Mouse (Mus musculus): ENCODE data around the gene Pkd2. TPM values are rescaled to one million over a fixed set of nuclear protein-coding genes. Genes with fewer than 3 reads are reported as not detected.
"Not testable (repeated sequence)": the region's sequence is repeated elsewhere in the genome, so short reads cannot be mapped to it uniquely, and the experiment has no call there.

Gene Pkd2
- polyA plus RNA-seq, 1 experiment from 2014 or later: 7.8 TPM

GRCm38 (mm10) chr5:104434835-104435301 is 24.4 kb upstream of the Pkd2 start, which contains the start of gene Spp1:
TSS of gene Spp1 (plus strand) at chr5:104435118.
- WGBS: 65% methylated on average over 7 of the region's 7 CpGs
- no peak for ATAC-seq
- Histone ChIP-seq H3K4me2 (ENCODE audit: low read length) (no peak within 1 kb of the TSS), H3K4me1 (replicated peaks; ENCODE audit: control insufficient read depth, insufficient read depth, low read length) (no peaks in the 10 kb centered on the region; the same call in 1 of the 2 replicates), H3K9ac (replicated peaks; ENCODE audit: low read depth, low read length) (no peak within 1 kb of the TSS), H3K27me3 (replicated peaks; ENCODE audit: control insufficient read depth, insufficient read depth, low read length) (no peaks in the 10 kb centered on the region), H3K4me3 (replicated peaks; ENCODE audit: low read length) (no peak within 1 kb of the TSS), H3K27ac (ENCODE audit: low read length) (no peak within 1 kb of the TSS), H3K9me3 (ENCODE audit: control insufficient read depth, low read length) (no peaks in the 10 kb centered on the region), H3K36me3 (ENCODE audit: control insufficient read depth, insufficient read depth) (no peaks in the 10 kb centered on the region)

GRCm38 (mm10) chr5:104436406-104437076 is 22.7 kb upstream of the Pkd2 start:
- Histone ChIP-seq H3K27ac (ENCODE audit: low read length) (no peak overlapping the region), H3K27me3 (replicated peaks; ENCODE audit: control insufficient read depth, insufficient read depth, low read length) (no peaks in the 10 kb centered on the region), H3K4me2 (ENCODE audit: low read length) (no peak overlapping the region), H3K36me3 (ENCODE audit: control insufficient read depth, insufficient read depth) (no peaks in the 10 kb centered on the region), H3K9ac (replicated peaks; ENCODE audit: low read depth, low read length) (no peak overlapping the region), H3K9me3 (ENCODE audit: control insufficient read depth, low read length) (no peaks in the 10 kb centered on the region), H3K4me1 (replicated peaks; ENCODE audit: control insufficient read depth, insufficient read depth, low read length) (no peaks in the 10 kb centered on the region; the same call in 1 of the 2 replicates), H3K4me3 (replicated peaks; ENCODE audit: low read length) (no peak overlapping the region)
- 87% methylated on average over 7 of the region's 7 CpGs for WGBS
- no peak for ATAC-seq

GRCm38 (mm10) chr5:104442396-104442795 is 16.9 kb upstream of the Pkd2 start:
- Histone ChIP-seq H3K9me3 (ENCODE audit: control insufficient read depth, low read length) (no peaks in the 10 kb centered on the region), H3K4me1 (replicated peaks; ENCODE audit: control insufficient read depth, insufficient read depth, low read length) (peaks cover 3% of the 10 kb centered on the region; the same call in 1 of the 2 replicates), H3K4me3 (replicated peaks; ENCODE audit: low read length) (no peak overlapping the region), H3K27ac (ENCODE audit: low read length) (no peak overlapping the region), H3K4me2 (ENCODE audit: low read length) (no peak overlapping the region), H3K27me3 (replicated peaks; ENCODE audit: control insufficient read depth, insufficient read depth, low read length) (no peaks in the 10 kb centered on the region), H3K36me3 (ENCODE audit: control insufficient read depth, insufficient read depth) (no peaks in the 10 kb centered on the region), H3K9ac (replicated peaks; ENCODE audit: low read depth, low read length) (no peak overlapping the region)
- ATAC-seq: no peak
- 44% methylated on average over 6 of the region's 6 CpGs for WGBS

GRCm38 (mm10) chr5:104442850-104443249 is 16.4 kb upstream of the Pkd2 start:
- H3K4me1 ChIP-seq (replicated peaks; ENCODE audit: control insufficient read depth, insufficient read depth, low read length): peaks cover 3% of the 10 kb centered on the region; the same call in 1 of the 2 replicates
- no peak overlapping the region for H3K4me2 ChIP-seq (ENCODE audit: low read length)
- no peaks in the 10 kb centered on the region for H3K27me3 ChIP-seq (replicated peaks; ENCODE audit: control insufficient read depth, insufficient read depth, low read length)
- H3K9me3 ChIP-seq (ENCODE audit: control insufficient read depth, low read length): no peaks in the 10 kb centered on the region
- H3K36me3 ChIP-seq (ENCODE audit: control insufficient read depth, insufficient read depth): no peaks in the 10 kb centered on the region
- no peak for ATAC-seq
- no peak overlapping the region for H3K4me3 ChIP-seq (replicated peaks; ENCODE audit: low read length)
- no peak overlapping the region for H3K27ac ChIP-seq (ENCODE audit: low read length)
- H3K9ac ChIP-seq (replicated peaks; ENCODE audit: low read depth, low read length): no peak overlapping the region
- 39% methylated on average over 1 of the region's 1 CpGs for WGBS

- ATAC-seq: peak; percentile 80
- peaks cover 7% of the 10 kb centered on the region for H3K4me1 ChIP-seq (replicated peaks; ENCODE audit: control insufficient read depth, insufficient read depth, low read length)
- no peak overlapping the region for H3K4me3 ChIP-seq (replicated peaks; ENCODE audit: low read length)
- no peak overlapping the region for H3K27ac ChIP-seq (ENCODE audit: low read length)
- no peaks in the 10 kb centered on the region for H3K27me3 ChIP-seq (replicated peaks; ENCODE audit: control insufficient read depth, insufficient read depth, low read length)
- H3K4me2 ChIP-seq (ENCODE audit: low read length): no peak overlapping the region
- 5% methylated on average over 3 of the region's 3 CpGs for WGBS
- no peaks in the 10 kb centered on the region for H3K36me3 ChIP-seq (ENCODE audit: control insufficient read depth, insufficient read depth)
- H3K9me3 ChIP-seq (ENCODE audit: control insufficient read depth, low read length): no peaks in the 10 kb centered on the region
- H3K9ac ChIP-seq (replicated peaks; ENCODE audit: low read depth, low read length): no peak overlapping the region
Observed at GRCm38 (mm10) chr5:104446156-104446555, 13.1 kb upstream of the Pkd2 start.

- not testable (repeated sequence) for H3K36me3 ChIP-seq (ENCODE audit: control insufficient read depth, insufficient read depth); ATAC-seq; H3K27ac ChIP-seq (ENCODE audit: low read length); H3K4me2 ChIP-seq (ENCODE audit: low read length); H3K9ac ChIP-seq (replicated peaks; ENCODE audit: low read depth, low read length); H3K4me3 ChIP-seq (replicated peaks; ENCODE audit: low read length); H3K9me3 ChIP-seq (ENCODE audit: control insufficient read depth, low read length); H3K4me1 ChIP-seq (replicated peaks; ENCODE audit: control insufficient read depth, insufficient read depth, low read length); H3K27me3 ChIP-seq (replicated peaks; ENCODE audit: control insufficient read depth, insufficient read depth, low read length)
- 25% methylated on average over 6 of the region's 6 CpGs for WGBS
Observed at GRCm38 (mm10) chr5:104448346-104448745, 10.9 kb upstream of the Pkd2 start.

- no peak for ATAC-seq
- Histone ChIP-seq H3K4me3 (replicated peaks; ENCODE audit: low read length) (no peak overlapping the region), H3K27me3 (replicated peaks; ENCODE audit: control insufficient read depth, insufficient read depth, low read length) (no peaks in the 10 kb centered on the region), H3K36me3 (ENCODE audit: control insufficient read depth, insufficient read depth) (no peaks in the 10 kb centered on the region), H3K9me3 (ENCODE audit: control insufficient read depth, low read length) (no peaks in the 10 kb centered on the region), H3K4me2 (ENCODE audit: low read length) (no peak overlapping the region), H3K9ac (replicated peaks; ENCODE audit: low read depth, low read length) (no peak overlapping the region), H3K4me1 (replicated peaks; ENCODE audit: control insufficient read depth, insufficient read depth, low read length) (peaks cover 7% of the 10 kb centered on the region), H3K27ac (ENCODE audit: low read length) (no peak overlapping the region)
- WGBS: 26% methylated on average over 3 of the region's 3 CpGs
Observed at GRCm38 (mm10) chr5:104449491-104449890, 9.8 kb upstream of the Pkd2 start.

GRCm38 (mm10) chr5:104453075-104453474 is 6.2 kb upstream of the Pkd2 start:
- H3K27me3 ChIP-seq (replicated peaks; ENCODE audit: control insufficient read depth, insufficient read depth, low read length): no peaks in the 10 kb centered on the region
- ATAC-seq: 0 out of 2 replicates have a peak, but pooled peaks have one; percentile 16
- peaks cover 5% of the 10 kb centered on the region for H3K36me3 ChIP-seq (ENCODE audit: control insufficient read depth, insufficient read depth)
- H3K27ac ChIP-seq (ENCODE audit: low read length): no peak overlapping the region
- WGBS: 58% methylated on average over 1 of the region's 1 CpGs
- H3K4me1 ChIP-seq (replicated peaks; ENCODE audit: control insufficient read depth, insufficient read depth, low read length): peaks cover 5% of the 10 kb centered on the region
- no peak overlapping the region for H3K9ac ChIP-seq (replicated peaks; ENCODE audit: low read depth, low read length)
- no peak overlapping the region for H3K4me3 ChIP-seq (replicated peaks; ENCODE audit: low read length)
- H3K9me3 ChIP-seq (ENCODE audit: control insufficient read depth, low read length): peaks cover 2% of the 10 kb centered on the region; the same call in 1 of the 2 replicates
- no peak overlapping the region for H3K4me2 ChIP-seq (ENCODE audit: low read length)

- Histone ChIP-seq H3K4me3 (replicated peaks; ENCODE audit: low read length) (no peak overlapping the region), H3K9me3 (ENCODE audit: control insufficient read depth, low read length) (peaks cover 2% of the 10 kb centered on the region; the same call in 1 of the 2 replicates), H3K4me2 (ENCODE audit: low read length) (no peak overlapping the region), H3K36me3 (ENCODE audit: control insufficient read depth, insufficient read depth) (peaks cover 5% of the 10 kb centered on the region), H3K27ac (ENCODE audit: low read length) (no peak overlapping the region), H3K9ac (replicated peaks; ENCODE audit: low read depth, low read length) (no peak overlapping the region), H3K4me1 (replicated peaks; ENCODE audit: control insufficient read depth, insufficient read depth, low read length) (peaks cover 13% of the 10 kb centered on the region), H3K27me3 (replicated peaks; ENCODE audit: control insufficient read depth, insufficient read depth, low read length) (no peaks in the 10 kb centered on the region)
- ATAC-seq: no peak
- 94% methylated on average over 6 of the region's 6 CpGs for WGBS
Observed at GRCm38 (mm10) chr5:104454564-104454963, 4.7 kb upstream of the Pkd2 start.

All from forebrain, embryonic 16.5 days (tissue).